Mouse (Mus musculus): Measurements from ENCODE around the gene Heatr6. TPM values are rescaled to one million over a fixed set of nuclear protein-coding genes. Genes with fewer than 3 reads are reported as not detected.
A peak's percentile ranks its signal among the peaks of the same experiment; 100 is the strongest.

Gene Heatr6
- total and polyA plus RNA-seq, 2 experiments from 2014 or later: 22.2 to 29.5 TPM

DNA sequence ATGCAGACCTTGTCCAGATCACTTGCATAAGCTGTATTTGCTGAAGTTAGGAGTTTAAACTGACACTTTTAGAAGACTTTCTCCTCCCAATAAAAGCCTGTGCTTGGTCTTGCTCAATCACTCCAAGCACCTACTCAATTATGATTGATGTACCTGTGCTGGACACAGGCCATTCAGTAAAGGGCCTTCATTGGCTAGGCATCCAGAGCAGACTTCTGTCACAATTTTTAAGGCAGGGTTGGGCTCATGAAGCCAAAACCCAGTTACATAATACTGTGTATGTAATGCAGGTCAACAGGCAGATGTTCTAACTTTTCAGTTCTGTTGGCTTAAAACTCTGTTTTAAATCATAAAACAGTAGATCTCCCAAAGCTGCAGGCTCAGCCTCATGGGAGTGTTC, 32.7 kb upstream of the Heatr6 start:
- H3K36me3 ChIP-seq (ENCODE audit: insufficient read depth): no peaks in the 10 kb centered on the region
- ATAC-seq (no peak), DNase-seq (no peak)
- no peaks in the 10 kb centered on the region for H3K27me3 ChIP-seq (ENCODE audit: insufficient read depth, low read length)
- no peaks in the 10 kb centered on the region for H3K4me1 ChIP-seq (ENCODE audit: insufficient read depth)
- no peak for TF ChIP-seq CTCF (IDR thresholded peaks at IDR 0.05; ENCODE audit: low read depth)
- H3K9me3 ChIP-seq (ENCODE audit: low read length): no peaks in the 10 kb centered on the region
- H3K4me3 ChIP-seq (ENCODE audit: low read depth, low read length): no peak overlapping the region
- H3K27ac ChIP-seq (ENCODE audit: low read depth, low read length): no peak overlapping the region
- H3K9ac ChIP-seq: no peak overlapping the region
- no peak overlapping the region for H3K4me2 ChIP-seq (ENCODE audit: low read depth)

DNA sequence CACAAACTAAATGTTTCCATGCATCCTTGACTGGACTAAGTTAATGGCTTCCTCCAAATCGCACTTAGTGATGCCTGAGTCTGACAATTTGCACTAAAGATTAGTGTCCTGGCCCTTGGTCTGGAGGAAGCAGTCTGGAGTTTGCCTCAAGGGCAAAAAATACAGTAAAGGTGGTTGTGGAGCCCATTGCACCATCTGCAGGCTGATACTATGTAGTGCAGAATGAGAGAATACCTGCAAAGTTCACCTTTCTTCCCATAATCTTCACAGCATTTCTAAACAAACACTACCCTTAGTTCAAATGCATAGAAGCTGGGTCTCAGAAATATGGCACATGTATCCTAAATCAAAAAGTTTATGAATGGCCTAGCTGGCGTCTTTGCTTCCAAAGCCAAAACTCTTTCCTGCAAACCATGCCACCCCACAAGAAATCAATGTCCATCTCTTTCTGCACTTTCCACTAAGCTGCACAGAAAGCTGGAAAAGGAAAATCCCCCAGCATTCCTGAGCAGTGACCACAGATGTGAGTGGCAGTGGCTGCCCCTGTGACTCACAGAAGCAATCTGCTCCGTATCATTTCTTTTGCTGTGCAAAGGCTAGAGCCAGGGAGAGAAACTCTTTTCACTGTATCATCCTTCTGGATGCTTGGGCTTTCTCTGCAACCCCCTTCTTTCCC, 24.6 kb upstream of the Heatr6 start:
- Histone ChIP-seq H3K4me1 (ENCODE audit: insufficient read depth) (no peaks in the 10 kb centered on the region), H3K36me3 (ENCODE audit: insufficient read depth) (no peaks in the 10 kb centered on the region), H3K27me3 (ENCODE audit: insufficient read depth, low read length) (no peaks in the 10 kb centered on the region), H3K9ac (no peak overlapping the region), H3K4me3 (ENCODE audit: low read depth, low read length) (no peak overlapping the region), H3K9me3 (ENCODE audit: low read length) (no peaks in the 10 kb centered on the region), H3K4me2 (ENCODE audit: low read depth) (no peak overlapping the region), H3K27ac (ENCODE audit: low read depth, low read length) (no peak overlapping the region)
- ATAC-seq: no peak
- WGBS: 69% methylated on average over 3 of the region's 3 CpGs
- peak; percentile 4 for DNase-seq
- peak; percentile 53 for TF ChIP-seq CTCF (IDR thresholded peaks at IDR 0.05; ENCODE audit: low read depth)

DNA sequence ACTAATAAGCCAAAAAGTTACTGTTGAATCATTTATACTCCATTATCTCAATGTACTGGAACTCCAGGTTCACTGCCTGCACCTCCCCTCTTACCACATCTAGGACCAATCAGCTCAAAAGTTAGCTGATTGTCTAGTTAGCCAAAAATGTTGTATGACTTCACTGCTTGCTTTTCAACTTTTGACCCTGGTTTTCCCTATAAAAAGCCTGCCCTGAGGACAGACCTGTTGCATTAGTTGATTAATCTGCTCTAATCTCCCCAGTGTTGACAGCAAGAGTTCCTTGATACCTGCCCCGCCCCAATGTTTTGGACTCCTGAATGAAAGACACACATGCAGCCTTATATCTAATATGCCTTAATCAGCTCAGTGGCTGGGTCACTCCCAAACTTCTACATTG, 22.4 kb upstream of the Heatr6 start:
- H3K4me3 ChIP-seq (ENCODE audit: low read depth, low read length): no peak overlapping the region
- no peak for DNase-seq
- H3K9ac ChIP-seq: no peak overlapping the region
- no peaks in the 10 kb centered on the region for H3K36me3 ChIP-seq (ENCODE audit: insufficient read depth)
- ATAC-seq: no peak
- no peak for TF ChIP-seq CTCF (IDR thresholded peaks at IDR 0.05; ENCODE audit: low read depth)
- WGBS: 84% methylated on average over 1 of the region's 1 CpGs
- no peaks in the 10 kb centered on the region for H3K4me1 ChIP-seq (ENCODE audit: insufficient read depth)
- no peak overlapping the region for H3K4me2 ChIP-seq (ENCODE audit: low read depth)
- no peaks in the 10 kb centered on the region for H3K27me3 ChIP-seq (ENCODE audit: insufficient read depth, low read length)
- H3K9me3 ChIP-seq (ENCODE audit: low read length): no peaks in the 10 kb centered on the region
- no peak overlapping the region for H3K27ac ChIP-seq (ENCODE audit: low read depth, low read length)

DNA sequence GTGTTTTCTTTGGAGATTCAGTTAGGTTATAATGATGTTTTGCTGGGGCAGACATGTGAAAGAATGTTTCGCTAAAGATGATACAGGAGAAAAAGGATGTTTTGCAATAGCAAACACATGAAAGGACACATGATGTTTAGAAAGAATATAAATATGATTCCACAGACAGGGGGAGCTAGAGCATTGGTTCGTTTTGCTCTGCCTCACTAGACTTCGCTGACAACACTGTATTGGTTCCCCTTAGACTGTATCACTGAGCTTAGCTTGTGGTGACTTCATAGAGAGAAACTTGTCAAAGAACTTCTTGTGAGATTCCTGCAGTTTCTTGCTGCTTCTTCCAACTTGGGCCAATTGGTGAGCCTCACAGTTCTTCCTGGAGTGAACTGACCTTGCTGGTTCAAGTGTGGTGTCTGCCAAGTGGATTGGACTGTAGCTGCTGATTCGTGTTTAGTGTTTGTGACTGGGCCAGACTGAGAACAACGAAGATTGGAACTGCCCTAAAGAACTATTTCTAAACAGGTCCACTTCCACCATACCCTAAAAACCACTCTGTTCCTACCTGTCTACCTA, 20.3 kb upstream of the Heatr6 start:
- ATAC-seq (no peak), DNase-seq (no peak)
- no peaks in the 10 kb centered on the region for H3K4me1 ChIP-seq (ENCODE audit: insufficient read depth)
- no peak overlapping the region for H3K4me3 ChIP-seq (ENCODE audit: low read depth, low read length)
- WGBS: 82% methylated on average over 5 of the region's 5 CpGs
- H3K27me3 ChIP-seq (ENCODE audit: insufficient read depth, low read length): no peaks in the 10 kb centered on the region
- H3K9me3 ChIP-seq (ENCODE audit: low read length): no peaks in the 10 kb centered on the region
- H3K9ac ChIP-seq: no peak overlapping the region
- H3K4me2 ChIP-seq (ENCODE audit: low read depth): no peak overlapping the region
- TF ChIP-seq CTCF (IDR thresholded peaks at IDR 0.05; ENCODE audit: low read depth): no peak
- no peak overlapping the region for H3K27ac ChIP-seq (ENCODE audit: low read depth, low read length)
- no peaks in the 10 kb centered on the region for H3K36me3 ChIP-seq (ENCODE audit: insufficient read depth)

DNA sequence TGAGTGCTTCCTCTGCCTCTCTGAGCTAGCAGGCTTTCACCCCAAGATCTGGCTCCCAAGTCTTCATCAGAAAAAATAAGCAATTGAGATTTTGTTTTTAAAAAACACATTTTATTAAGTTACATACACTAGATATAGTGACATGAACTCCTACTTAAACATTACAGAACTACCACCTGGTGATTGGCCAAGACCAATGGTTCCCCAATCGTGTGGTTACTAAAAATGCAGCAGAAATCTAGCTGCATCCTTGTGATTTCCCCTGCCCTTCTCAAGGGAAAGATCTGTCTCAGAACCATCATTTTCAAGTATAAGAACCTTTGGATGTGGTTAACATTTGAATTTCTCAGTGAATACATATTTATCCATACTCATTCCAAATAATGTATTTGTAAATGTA, 19.3 kb upstream of the Heatr6 start:
- 88% methylated on average over 1 of the region's 1 CpGs for WGBS

DNA sequence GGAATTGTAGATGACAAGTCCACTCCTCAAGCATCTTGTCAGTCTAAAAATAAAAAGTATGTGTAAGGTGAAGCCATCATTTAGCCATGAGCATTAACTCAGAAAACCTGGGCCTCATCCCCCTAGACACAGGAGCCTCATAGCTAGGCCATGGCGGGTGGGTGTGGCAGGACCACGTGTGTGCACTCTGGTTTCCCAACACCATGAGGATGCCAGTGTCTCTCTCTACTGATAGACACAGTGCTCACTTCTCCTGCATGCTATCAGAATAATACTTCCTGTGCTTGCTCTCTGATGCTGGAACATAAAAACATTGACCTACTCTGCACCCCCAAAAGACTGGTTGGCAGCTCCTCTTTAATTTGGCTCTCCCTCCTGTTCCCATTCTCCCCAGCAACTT, 17.6 kb upstream of the Heatr6 start:
- H3K36me3 ChIP-seq (ENCODE audit: insufficient read depth): no peaks in the 10 kb centered on the region
- no peak for ATAC-seq
- no peak for TF ChIP-seq CTCF (IDR thresholded peaks at IDR 0.05; ENCODE audit: low read depth)
- 88% methylated on average over 2 of the region's 2 CpGs for WGBS
- no peaks in the 10 kb centered on the region for H3K27me3 ChIP-seq (ENCODE audit: insufficient read depth, low read length)
- H3K4me3 ChIP-seq (ENCODE audit: low read depth, low read length): no peak overlapping the region
- no peaks in the 10 kb centered on the region for H3K4me1 ChIP-seq (ENCODE audit: insufficient read depth)
- H3K27ac ChIP-seq (ENCODE audit: low read depth, low read length): no peak overlapping the region
- no peak overlapping the region for H3K9ac ChIP-seq
- DNase-seq: no peak
- no peaks in the 10 kb centered on the region for H3K9me3 ChIP-seq (ENCODE audit: low read length)
- no peak overlapping the region for H3K4me2 ChIP-seq (ENCODE audit: low read depth)

More for the DNA sequence above, 19.3 kb upstream of the Heatr6 start:
- H3K27me3 ChIP-seq (ENCODE audit: insufficient read depth, low read length): no peaks in the 10 kb centered on the region
- H3K9ac ChIP-seq: no peak overlapping the region
- no peak for TF ChIP-seq CTCF (IDR thresholded peaks at IDR 0.05; ENCODE audit: low read depth)
- no peaks in the 10 kb centered on the region for H3K36me3 ChIP-seq (ENCODE audit: insufficient read depth)
- H3K9me3 ChIP-seq (ENCODE audit: low read length): no peaks in the 10 kb centered on the region
- DNase-seq (no peak), ATAC-seq (no peak)
- H3K27ac ChIP-seq (ENCODE audit: low read depth, low read length): no peak overlapping the region
- H3K4me3 ChIP-seq (ENCODE audit: low read depth, low read length): no peak overlapping the region
- H3K4me2 ChIP-seq (ENCODE audit: low read depth): no peak overlapping the region
- no peaks in the 10 kb centered on the region for H3K4me1 ChIP-seq (ENCODE audit: insufficient read depth)

DNA sequence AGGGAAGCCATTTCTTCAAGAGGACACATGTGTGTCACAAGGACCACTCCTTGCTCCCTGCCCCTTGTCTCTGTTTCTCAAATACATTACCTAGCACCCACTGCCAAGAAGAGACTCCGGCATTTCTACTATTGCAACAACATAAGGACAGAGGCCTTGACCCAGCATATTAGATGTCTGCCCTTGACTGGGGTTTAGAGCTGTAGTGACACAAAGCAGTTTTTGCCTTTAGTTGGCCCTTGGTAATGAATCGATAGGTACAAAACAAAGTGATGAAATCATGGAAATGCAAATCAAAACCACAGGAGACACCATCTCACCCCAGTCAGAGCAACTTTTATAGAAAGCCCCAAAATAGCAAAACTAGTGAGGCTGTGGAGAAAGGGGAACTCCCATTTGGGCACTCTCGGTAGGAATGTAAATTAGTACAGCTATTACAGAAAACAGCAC, 16.4 kb upstream of the Heatr6 start:
- H3K4me1 ChIP-seq (ENCODE audit: insufficient read depth): no peaks in the 10 kb centered on the region
- no peaks in the 10 kb centered on the region for H3K9me3 ChIP-seq (ENCODE audit: low read length)
- ATAC-seq: no peak
- H3K4me3 ChIP-seq (ENCODE audit: low read depth, low read length): no peak overlapping the region
- H3K27me3 ChIP-seq (ENCODE audit: insufficient read depth, low read length): no peaks in the 10 kb centered on the region; the same call in 1 of the 2 replicates
- H3K9ac ChIP-seq: no peak overlapping the region
- H3K27ac ChIP-seq (ENCODE audit: low read depth, low read length): no peak overlapping the region
- H3K36me3 ChIP-seq (ENCODE audit: insufficient read depth): no peaks in the 10 kb centered on the region
- no peak for DNase-seq
- 74% methylated on average over 3 of the region's 3 CpGs for WGBS
- no peak overlapping the region for H3K4me2 ChIP-seq (ENCODE audit: low read depth)
- TF ChIP-seq CTCF (IDR thresholded peaks at IDR 0.05; ENCODE audit: low read depth): no peak
